Mouse (Mus musculus) adrenal gland, adult (tissue): ENCODE measurements around the gene Eci1.

Experiments used
- DNase-seq, 2 experiments: peaks; one replicate each; pipeline ENCODE4 v3.0.0; 2022 to 2023; ENCODE audit warnings: low spot score in 1 of 2; ENCODE audit not compliant: inconsistent age in 2 of 2

Gene Eci1

DNA sequence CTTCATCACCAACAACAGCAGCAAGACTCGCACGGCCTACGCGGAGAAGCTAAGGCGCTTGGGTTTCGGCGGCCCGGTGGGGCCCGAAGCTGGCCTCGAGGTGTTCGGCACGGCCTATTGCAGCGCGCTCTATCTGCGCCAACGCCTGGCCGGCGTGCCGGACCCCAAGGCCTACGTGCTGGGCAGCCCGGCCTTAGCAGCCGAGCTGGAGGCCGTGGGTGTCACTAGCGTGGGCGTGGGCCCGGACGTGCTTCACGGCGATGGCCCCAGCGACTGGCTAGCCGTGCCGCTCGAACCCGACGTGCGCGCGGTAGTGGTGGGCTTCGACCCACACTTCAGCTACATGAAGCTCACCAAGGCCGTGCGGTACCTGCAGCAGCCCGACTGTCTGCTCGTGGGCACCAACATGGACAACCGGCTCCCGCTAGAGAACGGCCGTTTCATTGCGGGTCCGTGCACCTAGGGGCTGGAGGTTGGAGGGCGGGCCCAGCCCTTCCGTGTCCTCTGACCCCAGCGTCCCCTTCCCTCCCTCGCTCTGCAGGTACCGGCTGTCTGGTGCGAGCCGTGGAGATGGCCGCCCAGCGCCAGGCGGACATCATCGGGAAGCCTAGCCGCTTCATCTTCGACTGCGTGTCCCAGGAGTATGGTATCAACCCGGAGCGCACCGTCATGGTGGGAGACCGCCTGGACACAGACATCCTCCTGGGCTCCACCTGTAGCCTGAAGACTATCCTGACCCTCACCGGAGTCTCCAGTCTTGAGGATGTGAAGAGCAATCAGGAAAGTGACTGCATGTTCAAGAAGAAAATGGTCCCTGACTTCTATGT, 44.5 kb downstream of the Eci1 start:
- DNase-seq, result peak; percentile 72 to 80

DNA sequence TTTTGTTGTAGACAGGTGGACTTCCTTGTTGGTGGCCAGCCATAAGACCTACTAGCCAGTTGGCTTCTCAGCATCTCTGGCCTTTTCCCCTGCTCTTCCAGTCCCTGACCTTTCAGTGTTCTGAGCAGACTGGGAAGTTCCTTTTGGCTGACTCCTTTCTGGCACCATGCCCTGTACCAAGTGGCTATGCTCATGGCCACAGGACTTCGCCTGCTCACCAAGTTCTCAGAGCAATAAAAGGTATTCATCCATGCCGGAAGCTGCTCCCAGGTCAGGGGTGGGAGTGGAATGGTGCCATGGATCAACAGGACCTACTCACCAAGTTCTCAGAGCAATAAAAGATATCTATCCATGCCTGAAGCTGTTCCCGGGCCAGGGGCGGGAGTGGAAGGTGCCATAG, 46.1 kb downstream of the Eci1 start:
- peak; percentile 89 to 94 for DNase-seq

DNA sequence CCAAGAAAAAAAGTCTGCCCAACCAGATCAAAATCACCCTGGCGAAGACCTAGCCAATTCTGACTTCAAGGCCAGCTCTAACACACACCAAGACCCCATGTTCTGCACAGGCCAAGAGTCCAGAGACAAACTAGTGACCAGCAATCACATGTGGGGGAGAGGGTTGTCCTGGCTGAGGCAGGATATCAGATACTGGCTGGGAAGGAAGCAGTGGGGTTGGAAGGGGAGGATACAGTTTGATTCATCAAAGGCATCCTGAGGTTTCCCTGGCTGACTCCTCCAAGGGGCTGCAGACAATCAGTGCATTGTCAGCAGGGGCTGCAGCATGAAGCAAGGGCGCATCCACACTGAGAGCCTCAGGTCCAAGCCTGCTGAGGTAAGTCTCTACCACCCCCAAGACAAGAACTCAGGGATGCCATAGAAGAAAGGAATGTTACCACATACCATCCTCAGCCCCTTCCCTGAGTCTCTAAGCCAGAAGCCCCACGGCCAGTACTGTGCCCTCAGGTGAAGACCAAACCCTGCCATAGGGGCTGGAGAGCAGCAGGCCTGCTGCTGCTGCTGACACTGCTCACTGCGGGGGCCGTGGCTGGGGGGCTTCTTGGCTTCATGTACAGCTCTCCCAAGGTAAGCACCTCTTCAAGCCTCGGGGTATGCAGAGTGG, 47.3 kb downstream of the Eci1 start, which contains the start of gene Bricd5:
Gene Bricd5 (plus strand): TSS at position 273 of the 664 bp plus-strand sequence.
- DNase-seq, result peak in 1 of 2 experiments; percentile 49

DNA sequence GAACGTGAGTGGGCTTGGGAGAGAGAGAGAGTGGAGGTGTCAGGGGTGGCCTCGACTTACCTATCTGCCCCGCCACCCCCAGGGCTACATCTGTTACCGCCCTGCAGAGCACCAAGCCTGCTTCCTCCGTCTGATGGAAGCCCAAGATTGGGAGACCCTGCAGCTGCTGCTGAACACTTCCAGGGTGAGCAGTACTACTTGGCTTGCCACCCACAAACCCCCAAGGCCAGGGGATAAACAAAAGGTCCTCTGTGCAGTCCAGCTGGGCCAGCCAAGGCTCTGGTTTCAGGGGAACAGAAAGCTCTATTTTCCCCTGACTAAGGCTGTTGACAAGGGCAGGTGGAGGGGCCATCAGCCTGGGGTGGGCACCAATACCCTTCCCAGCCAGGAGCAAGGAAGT, 48.1 kb downstream of the Eci1 start:
- DNase-seq, result peak in 1 of 2 experiments; percentile 58

DNA sequence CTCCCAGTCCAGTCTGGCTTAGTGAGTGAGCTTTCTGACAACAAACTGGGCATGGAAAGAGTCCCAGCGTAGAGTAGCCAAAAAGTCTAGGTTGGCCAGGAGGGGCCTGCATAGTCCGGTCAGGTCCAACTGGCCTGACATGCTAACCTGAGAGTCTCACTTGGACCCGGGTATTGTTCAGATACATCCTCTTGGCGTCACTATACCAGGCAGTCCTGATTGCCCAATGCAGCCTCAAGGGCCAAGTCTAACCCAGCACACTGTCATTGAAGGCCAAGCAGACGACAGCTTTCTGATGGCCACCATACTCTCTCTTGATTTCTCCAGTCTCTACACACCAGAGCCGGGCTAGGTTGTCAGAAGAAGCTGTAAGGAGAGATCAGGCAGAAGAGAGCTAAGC, 49.1 kb downstream of the Eci1 start:
- DNase-seq, result no peak

DNA sequence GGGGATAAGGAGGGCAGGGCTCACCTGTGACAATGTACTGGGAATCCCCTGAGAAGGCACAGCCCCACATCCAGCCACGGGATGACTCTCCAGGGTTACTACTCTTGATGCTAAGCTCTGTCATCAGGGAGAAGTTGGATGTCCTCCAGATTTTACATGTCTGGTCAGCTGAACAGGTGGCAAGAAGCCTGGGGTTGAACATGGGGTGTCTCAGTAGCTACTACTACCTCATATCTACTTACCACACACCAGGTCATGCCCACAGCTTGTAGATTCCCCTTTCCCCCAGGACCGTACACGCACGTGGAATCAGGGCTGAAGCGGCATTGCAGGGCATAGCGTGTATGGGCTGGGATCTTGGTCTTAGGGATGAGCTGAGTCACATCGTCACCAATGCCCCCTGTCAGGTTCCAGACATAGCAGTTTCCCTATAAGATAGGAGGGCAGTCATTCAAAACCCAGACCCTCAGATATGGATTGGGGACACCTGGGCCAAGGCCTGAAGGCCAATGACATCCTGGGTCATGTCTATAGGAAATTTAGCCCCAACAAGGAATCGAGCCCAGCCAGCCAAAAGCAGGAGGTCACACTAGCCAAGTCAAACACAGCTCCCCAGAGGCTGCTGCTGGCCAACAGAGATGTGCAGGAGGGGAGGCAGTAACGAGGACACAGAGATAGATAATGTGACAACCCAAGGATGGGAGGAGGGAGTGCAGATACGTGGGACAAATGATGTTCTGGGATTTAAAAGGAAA, 49.8 kb downstream of the Eci1 start:
- DNase-seq, result peak in 1 of 2 experiments; percentile 50

DNA sequence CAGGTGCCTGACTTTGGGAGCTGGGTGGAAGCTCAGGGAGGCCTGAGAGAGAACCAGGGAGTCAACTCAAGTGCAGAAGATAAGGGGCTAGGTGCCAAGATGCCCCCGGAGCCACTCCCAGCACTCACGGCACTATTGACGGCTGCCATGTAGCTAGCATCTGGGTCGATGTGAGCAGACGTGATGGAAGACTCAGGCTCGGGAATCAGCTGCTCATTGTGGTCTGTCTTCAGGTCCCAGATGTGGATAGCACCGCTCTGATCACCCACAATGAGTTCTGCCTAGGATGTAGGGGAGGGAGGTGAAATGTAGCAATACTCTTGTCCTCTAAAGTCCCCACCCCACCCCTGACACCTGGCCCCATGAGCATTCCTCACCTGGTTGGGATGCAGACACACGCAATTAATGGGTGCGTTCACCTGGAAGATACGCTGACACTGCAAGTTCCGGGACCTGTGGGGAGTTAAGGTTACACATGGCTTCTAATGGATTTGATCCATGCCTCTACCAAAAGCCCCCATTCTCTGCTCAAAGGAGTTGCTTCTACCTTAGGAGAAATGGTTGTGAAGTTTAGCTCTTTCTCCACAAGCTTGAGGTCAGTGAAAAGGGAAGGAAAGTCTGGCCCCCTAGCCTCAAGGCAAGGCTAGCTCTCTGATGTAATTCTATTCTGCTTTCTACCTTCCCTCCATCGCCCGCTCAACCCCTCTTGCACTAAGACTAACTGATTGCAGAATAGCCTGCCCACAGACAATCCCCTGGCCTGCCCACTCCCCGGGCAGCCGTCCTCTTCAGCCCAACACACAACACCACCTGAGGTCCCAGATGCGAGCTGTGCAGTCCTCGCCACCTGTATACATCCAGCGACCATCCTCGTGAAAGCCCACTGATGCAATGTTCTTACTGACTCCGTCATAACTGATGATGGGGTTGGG, 50.9 kb downstream of the Eci1 start:
- no peak for DNase-seq

DNA sequence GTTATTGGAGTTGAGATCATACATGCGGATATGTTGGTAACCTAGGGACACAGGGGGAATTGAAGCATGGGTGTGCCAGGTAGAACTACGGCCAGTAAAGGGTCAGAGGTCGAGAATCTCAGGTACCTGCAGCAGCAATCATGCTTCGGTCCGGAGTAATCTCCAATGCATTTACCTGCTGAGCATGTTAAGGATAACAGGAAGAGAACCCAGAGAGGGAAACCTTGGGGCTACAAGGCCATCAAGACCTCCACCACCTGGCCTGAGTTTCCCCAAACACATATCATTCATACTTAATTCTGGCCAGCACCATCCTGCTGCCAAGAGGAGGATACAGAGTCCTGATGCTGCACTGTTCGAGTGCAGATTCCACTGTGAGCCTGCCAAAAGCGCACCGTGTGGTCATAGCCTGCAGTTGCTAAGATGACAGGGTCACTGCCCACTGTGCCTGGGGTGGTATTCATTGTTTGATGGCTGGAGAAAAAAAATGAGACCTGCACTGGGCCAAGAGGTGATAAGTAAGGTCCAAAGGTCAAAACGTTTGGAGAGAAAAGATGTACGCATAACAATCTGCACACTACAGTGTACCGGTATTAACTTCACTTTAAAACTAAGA, 51.7 kb downstream of the Eci1 start:
- peak in 1 of 2 experiments; percentile 63 for DNase-seq

DNA sequence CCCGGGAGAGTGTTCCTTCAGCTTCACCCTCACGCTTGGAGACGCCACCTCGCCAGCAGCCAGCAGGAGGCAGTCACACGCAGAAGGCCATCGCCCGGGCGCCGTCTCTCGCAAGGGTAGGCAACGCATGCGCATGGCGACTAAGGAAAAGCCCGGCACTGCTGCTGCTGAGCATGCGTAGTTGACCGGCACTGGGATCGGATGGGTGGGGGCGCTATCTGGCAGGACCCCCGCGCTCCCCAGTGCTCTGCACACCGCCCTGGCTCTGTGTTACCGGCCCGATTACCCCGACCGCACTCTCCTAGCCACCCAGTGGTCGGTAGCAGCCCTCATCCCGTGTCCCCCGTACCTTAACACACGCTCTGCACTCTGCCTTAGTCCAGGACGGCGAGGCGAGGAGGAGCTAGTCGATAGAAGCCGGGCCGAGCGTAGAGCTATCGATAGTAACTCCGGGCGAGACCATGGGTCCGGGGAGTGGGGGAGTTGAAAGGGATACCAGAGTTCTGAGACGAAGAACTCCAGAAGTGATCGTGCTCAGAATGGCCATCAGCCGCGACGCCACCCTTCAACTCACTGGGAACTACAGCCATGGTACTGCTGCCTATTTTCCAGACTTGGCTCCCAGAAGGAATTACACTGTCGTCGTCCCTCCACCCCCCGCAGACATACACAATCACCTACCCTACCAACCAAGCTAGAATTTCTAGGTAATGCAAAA, 52.4 kb downstream of the Eci1 start, which contains the start of gene Mlst8:
Gene Mlst8 (minus strand): TSS at position 416 of the 718 bp plus-strand sequence.
- peak; percentile 98 to 100 for DNase-seq

DNA sequence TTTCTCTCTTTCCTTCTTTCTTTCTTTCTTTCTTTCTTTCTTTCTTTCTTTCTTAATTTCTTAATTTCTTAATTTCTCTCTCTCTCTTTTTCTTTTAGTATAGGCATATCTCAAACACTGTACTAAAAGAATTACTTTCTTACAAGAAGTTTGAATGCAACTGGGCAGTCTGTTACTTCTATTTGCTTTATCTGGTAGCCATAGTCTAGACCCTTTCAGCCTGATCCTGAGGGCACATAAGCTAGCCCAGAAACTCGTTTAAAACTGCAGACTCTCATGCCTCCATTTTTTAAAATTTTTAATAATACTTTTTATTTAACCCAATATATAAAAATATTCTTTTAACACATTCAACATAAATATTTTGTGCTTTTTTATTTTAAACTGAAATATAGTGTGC, 53.0 kb downstream of the Eci1 start:
- no peak for DNase-seq

DNA sequence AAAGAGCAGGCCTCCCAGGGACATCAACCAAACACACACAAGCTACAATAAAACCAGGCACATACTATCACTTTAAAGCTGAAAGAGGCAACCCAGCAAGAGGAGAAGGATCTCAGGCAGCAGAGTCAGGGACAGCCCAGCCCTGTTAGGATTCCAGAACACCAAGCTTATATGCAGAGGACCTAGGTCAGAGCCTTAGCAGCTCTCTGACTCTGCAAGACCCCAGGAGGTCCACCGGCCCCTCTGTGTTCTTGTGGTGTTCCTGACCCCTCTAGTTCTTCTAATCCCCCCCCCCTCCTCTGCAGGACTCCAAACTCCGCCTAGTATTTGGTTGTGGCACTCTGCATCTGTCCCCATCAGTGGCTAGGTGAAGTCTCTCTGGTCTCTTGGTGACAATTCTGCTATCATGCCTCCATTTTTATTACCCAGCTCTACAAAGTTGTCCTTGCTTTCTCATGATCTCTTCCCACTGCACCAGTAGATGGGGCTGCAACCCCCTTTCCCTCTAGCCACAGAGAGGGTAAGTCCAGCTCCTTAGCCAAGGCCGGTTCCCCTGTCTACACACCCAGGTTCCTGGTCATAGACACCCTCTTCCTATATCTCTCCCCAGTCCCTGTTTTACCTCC, 53.9 kb downstream of the Eci1 start:
- peak in 1 of 2 experiments; percentile 67 for DNase-seq

DNA sequence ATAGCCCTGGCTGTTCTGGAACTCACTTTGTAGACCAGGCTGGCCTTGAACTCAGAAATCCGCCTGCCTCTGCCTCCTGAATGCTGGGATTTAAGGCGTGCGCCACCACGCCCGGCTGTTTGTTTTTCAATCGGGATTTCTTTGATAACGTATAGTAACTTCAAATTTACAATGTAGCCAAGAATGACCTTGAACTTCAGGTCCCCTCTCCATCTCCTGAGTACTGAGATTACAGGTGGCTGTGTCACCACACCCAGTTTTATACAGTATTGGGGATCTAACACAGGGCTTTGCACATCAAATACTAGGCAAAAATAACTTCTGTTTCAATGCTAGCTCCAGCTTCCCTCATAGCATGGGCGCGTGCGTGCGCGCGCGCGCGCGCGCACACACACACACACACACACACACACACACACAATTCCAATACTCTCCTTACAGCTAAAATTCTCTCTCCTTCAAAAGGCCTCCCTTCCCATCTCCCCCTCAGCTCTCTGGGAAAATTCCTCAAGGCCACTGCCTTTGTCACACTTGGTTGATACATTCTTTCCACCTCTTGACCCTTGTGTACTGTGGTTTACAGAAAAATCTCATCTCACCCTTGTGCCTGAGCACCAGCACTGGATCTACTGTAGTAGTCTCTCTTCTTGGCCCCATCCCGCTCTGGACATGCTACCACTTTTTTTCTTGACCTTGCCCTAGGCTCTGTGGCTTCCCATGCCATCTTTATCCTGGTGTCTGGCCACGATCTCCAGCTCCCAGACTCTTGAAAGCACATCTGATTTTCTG, 54.8 kb downstream of the Eci1 start:
- peak in 1 of 2 experiments; percentile 76 for DNase-seq

DNA sequence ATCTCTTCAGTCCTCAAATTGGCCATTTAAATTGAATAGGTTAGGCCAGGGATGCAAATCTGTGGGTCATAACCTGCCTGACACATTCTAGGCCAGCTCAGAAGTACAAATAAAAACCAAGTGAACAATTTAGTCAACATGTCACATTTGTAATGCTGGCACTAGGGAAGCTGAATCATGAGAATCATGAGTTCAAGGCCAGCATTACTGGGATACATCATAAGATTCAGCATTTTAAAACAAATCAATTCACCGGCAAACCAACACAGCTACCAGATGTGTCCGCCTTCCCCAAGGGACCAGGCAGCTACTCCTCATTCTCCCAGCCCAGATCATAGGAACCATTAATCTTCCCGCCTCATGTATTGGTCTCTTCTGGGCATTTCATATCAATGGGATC, 57.1 kb downstream of the Eci1 start:
- peak in 1 of 2 experiments; percentile 78 for DNase-seq

DNA sequence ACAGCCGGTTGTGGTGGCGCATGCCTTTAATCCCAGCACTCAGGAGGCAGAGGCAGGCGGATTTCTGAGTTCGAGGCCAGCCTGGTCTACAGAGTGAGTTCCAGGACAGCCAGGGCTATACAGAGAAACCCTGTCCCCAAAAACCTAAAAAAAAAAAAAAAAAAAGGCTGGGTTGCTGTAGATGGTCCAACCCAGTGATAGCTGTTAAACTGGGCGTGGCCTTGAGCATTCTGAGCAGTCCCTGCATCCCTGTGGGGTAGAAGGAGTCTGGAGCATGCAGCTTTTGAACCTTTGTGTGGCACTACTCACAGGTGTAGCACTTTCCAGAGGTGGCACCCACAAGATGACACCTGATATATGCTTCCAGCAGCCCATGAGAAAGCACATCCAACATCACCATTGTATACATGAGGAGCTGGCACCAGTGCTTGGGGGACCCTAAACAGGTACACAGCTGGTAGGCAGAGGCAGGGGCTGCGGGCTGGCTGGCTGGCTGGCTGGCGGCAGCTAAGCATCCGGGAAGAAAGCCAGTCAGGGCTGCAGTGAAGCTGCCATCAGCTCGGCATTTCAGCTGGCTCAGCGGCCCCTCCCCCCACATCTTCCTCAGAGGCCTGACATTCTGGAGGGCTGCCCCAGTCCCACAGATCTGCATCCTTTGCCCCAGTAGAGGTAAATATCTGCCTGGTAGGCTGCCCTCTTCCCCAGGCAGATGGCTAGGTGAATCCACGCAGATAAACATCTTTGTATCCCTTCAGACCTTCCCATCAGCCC, 58.8 kb downstream of the Eci1 start:
- no peak for DNase-seq

DNA sequence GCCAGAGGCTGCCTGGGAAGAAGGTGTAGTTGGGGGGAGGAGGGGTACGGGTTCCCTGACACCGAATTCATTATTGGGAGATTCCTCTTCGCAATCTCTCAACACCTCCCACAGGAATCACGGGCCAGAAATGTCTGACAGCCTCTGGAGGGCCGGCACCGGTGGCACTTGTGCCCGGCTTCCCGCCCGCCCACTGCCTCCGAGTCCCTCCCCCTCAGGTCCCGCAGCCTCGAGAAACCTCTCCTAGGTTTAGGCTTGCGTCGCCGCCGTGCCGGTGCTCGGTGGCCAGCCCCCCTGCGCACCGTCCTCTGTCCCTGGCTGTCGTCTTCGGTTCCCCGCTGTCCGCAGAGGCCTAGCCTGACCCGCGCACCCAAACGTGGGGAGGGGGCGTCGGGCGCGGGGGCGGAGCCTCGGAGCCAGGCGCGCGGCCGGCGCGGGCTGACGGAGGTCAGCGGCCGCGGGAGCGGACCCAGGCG, 61.8 kb downstream of the Eci1 start, which contains the start of gene Caskin1:
Gene Caskin1 (plus strand): TSS at position 416 of the 476 bp plus-strand sequence.
- peak; percentile 70 to 88 for DNase-seq

DNA sequence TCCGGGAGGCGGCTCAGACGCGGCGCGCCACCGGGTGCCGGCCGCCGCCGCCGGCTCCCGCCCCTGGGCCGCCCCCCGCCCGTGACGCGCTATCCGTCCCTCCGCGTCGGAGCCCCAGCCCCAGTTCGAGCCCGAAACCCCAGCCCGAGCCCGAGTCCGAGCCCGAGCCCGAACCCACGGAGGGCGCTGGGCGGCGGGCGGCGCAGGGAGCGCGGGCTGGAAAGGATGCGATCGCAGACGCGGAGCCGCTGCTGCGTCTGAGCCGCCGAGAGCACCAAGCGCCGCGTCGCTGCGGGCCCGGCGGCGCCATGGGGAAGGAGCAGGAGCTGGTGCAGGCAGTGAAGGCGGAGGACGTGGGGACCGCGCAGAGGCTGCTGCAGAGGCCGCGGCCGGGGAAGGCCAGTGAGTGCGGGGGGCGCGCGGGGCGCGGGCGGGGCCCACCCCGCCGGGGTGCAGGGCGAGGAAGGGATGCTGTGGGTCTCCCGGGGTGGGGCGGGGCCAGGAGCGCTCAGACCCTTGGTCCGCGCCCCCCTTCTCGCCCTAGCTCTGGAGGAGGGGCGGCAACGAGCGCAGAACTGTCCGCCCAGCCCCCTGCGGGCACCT, 62.3 kb downstream of the Eci1 start:
- peak; percentile 62 to 79 for DNase-seq
